Mouse (Mus musculus): ENCODE results near the gene Dgat2. TPM values are rescaled to one million over a fixed set of nuclear protein-coding genes. Genes with fewer than 3 reads are reported as not detected.

The Dgat2 gene
- 100 to 1,000 TPM; 307 to 556 TPM for total RNA-seq (2021)
- long read RNA-seq, experiment 1, transcript Dgat2-201 (8 exons, 2,262 nt), result major isoform, 819 of 1,347 reads
- long read RNA-seq, experiment 1, partial matches to known transcripts, result 419 of 1,347 reads
- long read RNA-seq, experiment 1, other reads (novel, unspliced or antisense), result 109 of 1,347 reads
- long read RNA-seq, experiment 2, transcript Dgat2-201 (8 exons, 2,262 nt), result major isoform, 287 of 374 reads
- long read RNA-seq, experiment 2, partial matches to known transcripts, result 55 of 374 reads
- long read RNA-seq, experiment 2, other reads (novel, unspliced or antisense), result 32 of 374 reads

GRCm38 (mm10) chr7:99182432-99183172 is at the start of gene Dgat2:
Gene Dgat2 (minus strand): TSS chr7:99182719.
- peak; percentile 91 for DNase-seq

GRCm38 (mm10) chr7:99230061-99230747 is 47.7 kb upstream of the Dgat2 start:
- DNase-seq, result no peak

GRCm38 (mm10) chr7:99229411-99229810 is 46.9 kb upstream of the Dgat2 start:
- peak; percentile 70 to 75 for DNase-seq

GRCm38 (mm10) chr7:99228825-99229224 is 46.3 kb upstream of the Dgat2 start:
- DNase-seq, result peak; percentile 30 to 48

- no peak for DNase-seq
Measured at GRCm38 (mm10) chr7:99227267-99227666, 44.7 kb upstream of the Dgat2 start.

GRCm38 (mm10) chr7:99226662-99227061 is 44.1 kb upstream of the Dgat2 start:
- DNase-seq, result no peak

- peak in 1 of 2 experiments; percentile 44 for DNase-seq
Measured at GRCm38 (mm10) chr7:99225421-99225820, 42.9 kb upstream of the Dgat2 start.

GRCm38 (mm10) chr7:99224648-99225190 is 42.2 kb upstream of the Dgat2 start:
- peak in 1 of 2 experiments; percentile 39 for DNase-seq

- DNase-seq, result no peak
Measured at GRCm38 (mm10) chr7:99224225-99224624, 41.7 kb upstream of the Dgat2 start.

GRCm38 (mm10) chr7:99217338-99218074 is 35.0 kb upstream of the Dgat2 start:
- peak; percentile 41 to 54 for DNase-seq

GRCm38 (mm10) chr7:99215347-99215855 is 32.9 kb upstream of the Dgat2 start:
- peak; percentile 73 to 77 for DNase-seq

- DNase-seq, result no peak
Measured at GRCm38 (mm10) chr7:99214621-99215185, 32.2 kb upstream of the Dgat2 start.

GRCm38 (mm10) chr7:99213686-99214085 is 31.2 kb upstream of the Dgat2 start:
- DNase-seq, result no peak

- DNase-seq, result no peak
Measured at GRCm38 (mm10) chr7:99213056-99213455, 30.5 kb upstream of the Dgat2 start.

GRCm38 (mm10) chr7:99208704-99209103 is 26.2 kb upstream of the Dgat2 start:
- no peak for DNase-seq

- no peak for DNase-seq
Measured at GRCm38 (mm10) chr7:99206364-99206763, 23.8 kb upstream of the Dgat2 start.

- DNase-seq, result no peak
Measured at GRCm38 (mm10) chr7:99202163-99202562, 19.6 kb upstream of the Dgat2 start.

GRCm38 (mm10) chr7:99200290-99200689 is 17.8 kb upstream of the Dgat2 start:
- no peak for DNase-seq

GRCm38 (mm10) chr7:99199451-99200175 is 17.1 kb upstream of the Dgat2 start:
- DNase-seq, result peak; percentile 50 to 64

GRCm38 (mm10) chr7:99198811-99199210 is 16.3 kb upstream of the Dgat2 start:
- DNase-seq, result no peak

- DNase-seq, result no peak
Measured at GRCm38 (mm10) chr7:99194511-99194910, 12.0 kb upstream of the Dgat2 start.
